Mouse (Mus musculus): ENCODE data around the gene Med4. TPM values are rescaled to one million over a fixed set of nuclear protein-coding genes. Genes with fewer than 3 reads are reported as not detected.

Med4 gene
- polyA plus RNA-seq (2015; fragmentation: Illumina TruSeq; extraction: RNeasy Lipid Tissue Mini Kit (QIAGEN cat#74804); ENCODE audit: insufficient read depth, low read depth, low replicate concordance) = 7.9 TPM

GRCm38 (mm10) chr14:73509765-73510423 lies at the start of gene Med4:
TSS of gene Med4 (plus strand) at chr14:73510025.

DNA sequence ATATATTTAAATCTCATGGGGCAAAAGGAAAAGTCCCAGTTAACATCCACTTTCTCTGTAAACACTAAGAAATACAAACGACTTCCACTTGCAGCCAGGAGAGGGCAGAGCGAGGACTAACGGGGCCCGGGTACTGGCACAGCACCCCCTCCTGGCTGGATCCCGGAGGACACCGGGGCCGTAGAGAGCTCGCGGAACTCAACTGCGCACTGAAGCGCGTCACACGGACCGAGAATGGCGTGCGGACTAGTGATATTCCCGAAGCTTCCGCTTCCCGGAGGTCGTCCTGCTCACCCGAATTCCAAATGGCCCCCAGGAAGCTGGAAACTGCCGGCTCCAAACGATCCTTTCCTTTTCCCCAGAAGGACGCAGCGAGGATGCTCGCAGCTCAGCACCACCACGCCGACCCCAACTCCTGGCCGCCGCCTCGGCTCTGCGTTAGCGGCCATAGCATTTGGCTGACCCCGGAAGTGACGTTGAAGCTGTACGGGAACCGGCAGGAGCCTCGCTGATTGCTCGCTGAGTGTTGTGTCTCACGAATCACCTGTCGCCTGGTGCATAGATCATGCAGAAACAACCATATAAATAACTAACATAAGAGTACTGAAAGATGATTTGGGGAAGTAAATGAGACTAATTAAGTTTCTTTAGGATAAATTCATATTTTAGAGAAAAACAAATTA lies 15.1 kb downstream of the Med4 start, which contains the start of gene Sucla2:
TSS of gene Sucla2 (plus strand) at position 554 of the 683 bp plus-strand sequence.

GRCm38 (mm10) chr14:73548051-73548450 lies 38.2 kb downstream of the Med4 start, which contains the start of gene Nudt15:
TSS of gene Nudt15 (minus strand) at chr14:73548242.

Other genes starting within 250 kb of the Med4 start
- 5.8 TPM for gene Rb1, start 184.2 kb upstream of the Med4 start, polyA plus RNA-seq (2015; fragmentation: Illumina TruSeq; extraction: RNeasy Lipid Tissue Mini Kit (QIAGEN cat#74804); ENCODE audit: insufficient read depth, low read depth, low replicate concordance)
- 254 TPM for gene Itm2b, start 124.7 kb upstream of the Med4 start, polyA plus RNA-seq (2015; fragmentation: Illumina TruSeq; extraction: RNeasy Lipid Tissue Mini Kit (QIAGEN cat#74804); ENCODE audit: insufficient read depth, low read depth, low replicate concordance)
- gene Sucla2, start 15.3 kb downstream of the Med4 start, polyA plus RNA-seq (2015; fragmentation: Illumina TruSeq; extraction: RNeasy Lipid Tissue Mini Kit (QIAGEN cat#74804); ENCODE audit: insufficient read depth, low read depth, low replicate concordance) = 12.4 TPM
- not detected for gene Nudt15, start 38.2 kb downstream of the Med4 start, polyA plus RNA-seq (2015; fragmentation: Illumina TruSeq; extraction: RNeasy Lipid Tissue Mini Kit (QIAGEN cat#74804); ENCODE audit: insufficient read depth, low read depth, low replicate concordance)
- not detected for gene Gm21750, start 151.2 kb downstream of the Med4 start, polyA plus RNA-seq (2015; fragmentation: Illumina TruSeq; extraction: RNeasy Lipid Tissue Mini Kit (QIAGEN cat#74804); ENCODE audit: insufficient read depth, low read depth, low replicate concordance)